Mouse (Mus musculus): ENCODE data around the gene Apip. TPM values are rescaled to one million over a fixed set of nuclear protein-coding genes. Genes with fewer than 3 reads are reported as not detected.
A peak's percentile ranks its signal among the peaks of the same experiment; 100 is the strongest.

Gene Apip
- polyA plus RNA-seq, 1 experiment, result 35.4 TPM

DNA sequence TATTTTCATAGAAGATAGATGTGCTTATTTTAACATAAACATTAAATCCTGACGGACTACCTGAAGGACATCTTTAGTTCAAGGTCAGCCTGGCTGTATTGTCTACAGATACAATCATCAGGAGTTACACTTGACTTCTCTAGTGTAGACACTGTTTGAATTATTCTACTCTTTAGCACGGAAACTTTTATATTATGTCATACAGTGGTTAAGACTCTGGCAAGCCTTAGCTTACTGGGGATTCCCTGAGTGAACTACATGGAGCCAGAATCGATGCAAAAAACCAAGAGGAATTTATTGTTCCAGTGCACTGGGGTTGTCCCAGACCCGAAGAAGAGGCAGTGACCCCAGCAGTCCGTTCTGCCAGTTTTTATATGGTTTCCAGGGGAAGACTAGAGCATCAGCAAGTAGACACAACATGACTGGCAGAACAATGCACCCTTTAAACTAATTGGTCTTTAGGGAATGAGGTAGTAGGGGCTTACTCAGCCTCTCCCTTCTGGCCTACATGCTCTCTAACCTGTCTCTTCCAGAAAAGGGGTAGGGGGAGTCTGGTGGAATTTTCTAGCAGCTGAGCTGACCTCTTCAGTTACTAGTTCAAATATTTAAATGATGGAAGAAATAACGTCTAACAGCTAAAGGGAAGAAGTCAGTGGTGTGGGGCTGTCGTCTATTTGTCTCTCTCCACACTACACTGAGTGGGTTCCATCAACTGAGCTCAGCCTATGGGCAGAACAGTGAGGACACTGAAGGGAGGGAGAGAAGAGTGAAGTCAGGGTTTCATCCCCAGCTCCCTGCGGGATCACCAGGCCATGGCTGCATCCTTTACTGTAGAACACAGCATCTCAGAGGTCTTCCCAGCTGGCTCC, 6.6 kb upstream of the Apip start:
- no peak overlapping the region for H3K4me3 ChIP-seq (ENCODE audit: insufficient read depth, low read length)

DNA sequence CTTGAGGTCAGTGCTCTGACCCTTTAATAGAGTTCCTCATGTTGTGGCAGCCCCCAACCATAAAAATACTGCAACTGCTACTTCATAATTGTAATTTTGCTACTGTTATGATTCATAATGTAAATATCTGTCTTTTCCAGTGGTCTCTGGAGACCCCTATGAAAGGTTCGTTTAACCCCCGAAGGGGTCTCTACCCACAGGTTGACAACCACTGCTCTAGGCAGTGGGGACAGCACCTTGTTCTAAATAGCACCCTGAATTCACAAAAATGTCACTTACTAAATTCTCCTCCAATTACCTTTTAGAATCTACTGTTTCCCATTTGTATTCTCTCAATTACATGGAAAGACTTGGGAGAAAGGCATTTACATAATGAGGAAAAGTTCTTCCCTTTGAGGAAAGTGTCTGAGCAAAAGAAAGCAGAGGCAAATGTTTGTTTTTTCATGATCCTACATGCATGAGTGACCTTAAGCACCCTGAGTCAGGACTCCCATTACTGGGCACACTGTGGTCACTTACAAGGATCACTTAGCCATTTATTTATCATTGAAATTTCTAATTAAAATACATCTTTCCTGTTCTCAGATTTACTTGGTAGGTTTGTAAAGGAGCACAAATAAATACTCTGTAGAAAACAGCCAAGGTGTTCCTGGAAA, 5.8 kb upstream of the Apip start:
- Histone ChIP-seq H3K4me1 (ENCODE audit: control insufficient read depth, insufficient read depth, low read length) (peaks cover 2% of the 10 kb centered on the region; the same call in 1 of the 2 replicates), H3K27ac (ENCODE audit: insufficient read depth, low read length) (no peak overlapping the region), H3K4me3 (ENCODE audit: insufficient read depth, low read length) (no peak overlapping the region)
- no peak for TF ChIP-seq POLR2A (IDR thresholded peaks at IDR 0.05; ENCODE audit: extremely low read depth, insufficient read depth, low read length)
- TF ChIP-seq CTCF (IDR thresholded peaks at IDR 0.05; ENCODE audit: extremely low read depth, insufficient read depth, low read length), result no peak

More for the DNA sequence above, 6.6 kb upstream of the Apip start:
- TF ChIP-seq POLR2A (IDR thresholded peaks at IDR 0.05; ENCODE audit: extremely low read depth, insufficient read depth, low read length) (no peak), CTCF (IDR thresholded peaks at IDR 0.05; ENCODE audit: extremely low read depth, insufficient read depth, low read length) (no peak)
- no peak overlapping the region for H3K27ac ChIP-seq (ENCODE audit: insufficient read depth, low read length)
- peaks cover 2% of the 10 kb centered on the region; the same call in 1 of the 2 replicates for H3K4me1 ChIP-seq (ENCODE audit: control insufficient read depth, insufficient read depth, low read length)

DNA sequence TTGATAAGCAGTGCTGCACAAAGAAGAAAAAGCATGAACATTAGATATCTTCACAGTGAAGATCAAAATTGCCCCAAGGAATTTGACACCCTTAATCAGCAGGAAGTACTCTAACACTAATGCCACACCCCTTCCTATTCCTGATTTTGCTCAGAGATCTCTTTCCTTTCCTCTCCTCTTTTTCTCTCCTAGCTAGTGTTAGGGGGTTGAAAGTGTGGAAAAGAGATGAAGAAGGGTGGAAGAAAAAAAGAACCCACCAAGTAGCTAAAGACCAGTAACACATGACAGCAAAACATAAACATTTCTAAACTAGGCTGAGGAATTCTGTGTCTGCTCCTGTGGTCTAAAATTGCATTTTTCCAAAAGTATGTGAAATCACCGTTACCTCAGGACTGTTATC, 4.9 kb upstream of the Apip start:
- H3K27ac ChIP-seq (ENCODE audit: insufficient read depth, low read length), result no peak overlapping the region
- H3K4me3 ChIP-seq (ENCODE audit: insufficient read depth, low read length), result no peak overlapping the region
- TF ChIP-seq CTCF (IDR thresholded peaks at IDR 0.05; ENCODE audit: extremely low read depth, insufficient read depth, low read length) (no peak), POLR2A (IDR thresholded peaks at IDR 0.05; ENCODE audit: extremely low read depth, insufficient read depth, low read length) (no peak)
- H3K4me1 ChIP-seq (ENCODE audit: control insufficient read depth, insufficient read depth, low read length), result peaks cover 2% of the 10 kb centered on the region; the same call in 1 of the 2 replicates

DNA sequence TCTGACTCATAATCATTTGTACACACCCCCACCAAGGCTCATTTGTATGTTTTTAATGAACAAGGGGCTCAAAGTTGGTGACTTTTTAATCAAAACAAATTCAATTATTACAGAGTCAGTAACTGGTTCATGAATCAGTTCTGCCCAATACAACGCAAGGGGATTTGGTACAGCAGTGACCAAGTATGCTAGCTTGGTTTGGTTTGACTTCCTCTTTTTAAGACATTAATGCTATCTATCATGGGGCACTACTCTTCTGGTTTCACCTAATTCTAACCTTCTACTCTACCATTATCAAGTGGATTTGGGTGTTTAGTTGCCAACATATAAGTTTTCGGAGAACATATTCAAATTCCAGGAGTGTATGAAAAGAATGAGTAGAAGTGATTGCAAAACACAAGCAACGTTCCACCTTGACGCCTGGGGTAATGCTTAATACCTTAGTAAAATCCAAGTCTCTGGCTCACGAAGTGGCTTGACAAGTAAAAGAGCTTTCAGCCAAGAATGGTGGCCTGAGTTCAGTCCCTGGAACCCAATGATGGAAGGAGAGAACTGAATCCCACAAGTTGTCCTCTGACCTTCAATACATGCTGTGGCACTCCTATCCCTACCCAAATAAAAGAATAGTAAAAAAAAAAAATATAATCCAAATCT, 3.6 kb upstream of the Apip start:
- TF ChIP-seq CTCF (IDR thresholded peaks at IDR 0.05; ENCODE audit: extremely low read depth, insufficient read depth, low read length) (no peak), POLR2A (IDR thresholded peaks at IDR 0.05; ENCODE audit: extremely low read depth, insufficient read depth, low read length) (no peak)
- H3K4me1 ChIP-seq (ENCODE audit: control insufficient read depth, insufficient read depth, low read length), result peaks cover 2% of the 10 kb centered on the region; the same call in 1 of the 2 replicates
- no peak overlapping the region for H3K4me3 ChIP-seq (ENCODE audit: insufficient read depth, low read length)
- H3K27ac ChIP-seq (ENCODE audit: insufficient read depth, low read length), result no peak overlapping the region

DNA sequence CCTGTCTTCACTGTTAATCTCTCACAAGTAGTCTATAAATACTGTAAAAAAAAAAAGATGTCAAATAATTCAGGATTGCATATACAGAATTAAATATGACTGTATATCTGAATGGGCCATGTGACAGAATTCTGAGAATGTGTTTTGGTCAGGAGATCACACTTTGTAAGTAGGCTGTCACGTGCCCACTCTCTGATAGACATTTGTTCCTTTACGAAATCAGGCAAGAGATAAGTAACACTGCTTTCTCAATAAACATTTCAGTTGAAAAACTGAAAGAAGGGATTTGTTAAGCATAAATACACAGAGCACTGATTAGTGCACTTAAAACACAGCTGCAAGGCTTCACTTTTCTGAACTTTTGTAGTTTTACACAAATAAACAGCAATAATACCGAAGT, 2.9 kb upstream of the Apip start:
- TF ChIP-seq POLR2A (IDR thresholded peaks at IDR 0.05; ENCODE audit: extremely low read depth, insufficient read depth, low read length), result no peak
- TF ChIP-seq CTCF (IDR thresholded peaks at IDR 0.05; ENCODE audit: extremely low read depth, insufficient read depth, low read length), result no peak
- Histone ChIP-seq H3K27ac (ENCODE audit: insufficient read depth, low read length) (no peak overlapping the region), H3K4me1 (ENCODE audit: control insufficient read depth, insufficient read depth, low read length) (peaks cover 2% of the 10 kb centered on the region; the same call in 1 of the 2 replicates), H3K4me3 (ENCODE audit: insufficient read depth, low read length) (no peak overlapping the region)

DNA sequence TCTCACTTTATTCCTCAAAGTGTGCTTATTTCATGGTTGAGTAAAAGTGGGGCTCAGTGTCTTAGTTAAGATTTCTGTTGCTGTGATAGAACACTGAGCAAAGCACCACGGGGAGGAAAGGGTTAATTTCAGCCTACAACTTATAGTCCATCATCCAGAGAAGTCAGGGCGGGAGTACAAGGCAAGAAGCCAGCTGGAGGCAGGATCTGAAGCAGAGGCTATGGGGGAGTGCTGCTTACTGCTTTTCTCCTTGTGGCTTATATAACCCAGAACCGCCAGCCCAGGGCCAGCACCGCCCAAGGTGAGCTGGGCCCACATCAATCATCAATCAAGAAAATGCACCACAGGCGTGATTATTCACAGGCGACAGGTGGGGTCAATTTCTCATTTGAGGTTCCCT, 7.6 kb downstream of the Apip start:
- H3K27ac ChIP-seq (ENCODE audit: insufficient read depth, low read length), result no peak overlapping the region
- no peak for TF ChIP-seq POLR2A (IDR thresholded peaks at IDR 0.05; ENCODE audit: extremely low read depth, insufficient read depth, low read length)
- TF ChIP-seq CTCF (IDR thresholded peaks at IDR 0.05; ENCODE audit: extremely low read depth, insufficient read depth, low read length), result no peak
- H3K4me3 ChIP-seq (ENCODE audit: insufficient read depth, low read length), result no peak overlapping the region
- H3K4me1 ChIP-seq (ENCODE audit: control insufficient read depth, insufficient read depth, low read length), result no peaks in the 10 kb centered on the region

GRCm38 (mm10) chr2:103081706-103082105, 8.2 kb downstream of the Apip start:
- Histone ChIP-seq H3K4me1 (ENCODE audit: control insufficient read depth, insufficient read depth, low read length) (no peaks in the 10 kb centered on the region), H3K4me3 (ENCODE audit: insufficient read depth, low read length) (no peak overlapping the region), H3K27ac (ENCODE audit: insufficient read depth, low read length) (no peak overlapping the region)
- no peak for TF ChIP-seq POLR2A (IDR thresholded peaks at IDR 0.05; ENCODE audit: extremely low read depth, insufficient read depth, low read length)
- no peak for TF ChIP-seq CTCF (IDR thresholded peaks at IDR 0.05; ENCODE audit: extremely low read depth, insufficient read depth, low read length)

- Histone ChIP-seq H3K27ac (ENCODE audit: insufficient read depth, low read length) (no peak overlapping the region), H3K4me1 (ENCODE audit: control insufficient read depth, insufficient read depth, low read length) (no peaks in the 10 kb centered on the region), H3K4me3 (ENCODE audit: insufficient read depth, low read length) (no peak overlapping the region)
- TF ChIP-seq CTCF (IDR thresholded peaks at IDR 0.05; ENCODE audit: extremely low read depth, insufficient read depth, low read length) (no peak), POLR2A (IDR thresholded peaks at IDR 0.05; ENCODE audit: extremely low read depth, insufficient read depth, low read length) (no peak)
These were observed 9.4 kb downstream of the Apip start for GRCm38 (mm10) chr2:103082853-103083252.

GRCm38 (mm10) chr2:103084451-103084850, 11.0 kb downstream of the Apip start:
- Histone ChIP-seq H3K27ac (ENCODE audit: insufficient read depth, low read length) (no peak overlapping the region), H3K4me1 (ENCODE audit: control insufficient read depth, insufficient read depth, low read length) (no peaks in the 10 kb centered on the region), H3K4me3 (ENCODE audit: insufficient read depth, low read length) (no peak overlapping the region)
- no peak for TF ChIP-seq POLR2A (IDR thresholded peaks at IDR 0.05; ENCODE audit: extremely low read depth, insufficient read depth, low read length)
- peak; percentile 42; the same call in 1 of the 2 replicates for TF ChIP-seq CTCF (IDR thresholded peaks at IDR 0.05; ENCODE audit: extremely low read depth, insufficient read depth, low read length)
